Mouse (Mus musculus) gastrocnemius, adult 8-10 months (tissue): ENCODE results near the gene Ccdc97. TPM values are rescaled to one million over a fixed set of nuclear protein-coding genes. Genes with fewer than 3 reads are reported as not detected.
A peak's percentile ranks its signal among the peaks of the same experiment; 100 is the strongest.
"Not testable (repeated sequence)": the region's sequence is repeated elsewhere in the genome, so short reads cannot be mapped to it uniquely, and the experiment has no call there.

Experiments used
- DNase-seq, 2 experiments: peaks; one replicate each; pipeline ENCODE4 v3.0.0; 2022; ENCODE audit warnings: low spot score in 2 of 2
- total RNA-seq, 4 experiments: library from RNA; stranded (reverse); gene quantifications; 2 replicates each; pipeline ENCODE4 v1.2.4; 2022

Gene Ccdc97
- total RNA-seq, 4 experiments from 2014 or later = 42.1 to 47.9 (median 46.9) TPM

- not testable (repeated sequence) for DNase-seq
Observed at GRCm38 (mm10) chr7:25721776-25722175, 2.9 kb upstream of the Ccdc97 start.

- no peak for DNase-seq
Observed at GRCm38 (mm10) chr7:25720760-25721159, 1.9 kb upstream of the Ccdc97 start.

- peak; percentile 72 to 73 for DNase-seq
Observed at GRCm38 (mm10) chr7:25719761-25720610, 1.1 kb upstream of the Ccdc97 start.

GRCm38 (mm10) chr7:25717478-25717877, 1.4 kb downstream of the Ccdc97 start:
- DNase-seq = no peak

- DNase-seq = no peak
Observed at GRCm38 (mm10) chr7:25715731-25716271, 3.1 kb downstream of the Ccdc97 start.

- no peak for DNase-seq
Observed at GRCm38 (mm10) chr7:25714581-25714980, 4.3 kb downstream of the Ccdc97 start.

- no peak for DNase-seq
Observed at GRCm38 (mm10) chr7:25712801-25713200, 6.1 kb downstream of the Ccdc97 start.

- peak in 1 of 2 experiments; percentile 56 for DNase-seq
Observed at GRCm38 (mm10) chr7:25711731-25712197, 7.1 kb downstream of the Ccdc97 start.

- no peak for DNase-seq
Observed at GRCm38 (mm10) chr7:25711165-25711564, 7.7 kb downstream of the Ccdc97 start.

- DNase-seq = peak in 1 of 2 experiments; percentile 18
Observed at GRCm38 (mm10) chr7:25710519-25711130, 8.3 kb downstream of the Ccdc97 start.

- peak in 1 of 2 experiments; percentile 57 for DNase-seq
Observed at GRCm38 (mm10) chr7:25709961-25710360, 8.9 kb downstream of the Ccdc97 start.

- DNase-seq = peak in 1 of 2 experiments; percentile 30
Observed at GRCm38 (mm10) chr7:25707581-25708292, 11.2 kb downstream of the Ccdc97 start.

- no peak for DNase-seq
Observed at GRCm38 (mm10) chr7:25706578-25707170, 12.2 kb downstream of the Ccdc97 start.

- no peak for DNase-seq
Observed at GRCm38 (mm10) chr7:25705801-25706251, 13.1 kb downstream of the Ccdc97 start.

GRCm38 (mm10) chr7:25704716-25705364, 14.0 kb downstream of the Ccdc97 start:
- no peak for DNase-seq

GRCm38 (mm10) chr7:25703793-25704494, 14.9 kb downstream of the Ccdc97 start:
- no peak for DNase-seq

GRCm38 (mm10) chr7:25702350-25702749, 16.5 kb downstream of the Ccdc97 start:
- no peak for DNase-seq

GRCm38 (mm10) chr7:25700732-25701131, 18.2 kb downstream of the Ccdc97 start:
- DNase-seq = no peak

- DNase-seq = no peak
Observed at GRCm38 (mm10) chr7:25699851-25700250, 19.0 kb downstream of the Ccdc97 start.

- DNase-seq = no peak
Observed at GRCm38 (mm10) chr7:25694104-25694503, 24.8 kb downstream of the Ccdc97 start.
